Mouse (Mus musculus) CH12.LX (cell line): ENCODE measurements around the gene Ank2.

Experiments
- CHD2 ChIP-seq: IDR thresholded peaks from 2 replicates; pipeline ENCODE4 v1.6.1; 2011; ENCODE audit warnings: low read length, improper control_type of control experiment
- CTCF ChIP-seq, 2 experiments: IDR thresholded peaks in 1 of 2; conservative IDR thresholded peaks in 1 of 2; 2 replicates each; pipeline ENCODE4 v1.5.1; 2011 to 2012; ENCODE audit warnings: low read depth in 2 of 2, low read length in 2 of 2, improper control_type of control experiment in 1 of 2, inconsistent platforms in 1 of 2, mild to moderate bottlenecking in 1 of 2, moderate library complexity in 1 of 2
- EP300 ChIP-seq: IDR thresholded peaks from 2 replicates; pipeline ENCODE4 v1.6.1; 2011; ENCODE audit warnings: low read length, improper control_type of control experiment
- HCFC1 ChIP-seq: IDR thresholded peaks from 2 replicates; pipeline ENCODE4 v1.6.1; 2012; ENCODE audit warnings: low read depth, mild to moderate bottlenecking, inconsistent platforms, low read length, improper control_type of control experiment
- MAX ChIP-seq: IDR thresholded peaks from 2 replicates; pipeline ENCODE4 v1.6.1; 2011; ENCODE audit warnings: low read length, improper control_type of control experiment
- MYC ChIP-seq: IDR thresholded peaks from 2 replicates; pipeline ENCODE4 v1.6.1; 2011; ENCODE audit warnings: low read depth, mild to moderate bottlenecking, improper control_type of control experiment, low read length
- NELFE ChIP-seq: IDR thresholded peaks from 2 replicates; pipeline ENCODE4 v1.6.1; 2011; ENCODE audit warnings: low read depth, low read length, improper control_type of control experiment
- PAX5 ChIP-seq: IDR thresholded peaks from 2 replicates; pipeline ENCODE4 v1.6.1; 2012; ENCODE audit warnings: low read length, inconsistent platforms, mixed read lengths
- POLR2A ChIP-seq: IDR thresholded peaks from 2 replicates; pipeline ENCODE4 v1.6.1; 2011; ENCODE audit warnings: low read depth, mild to moderate bottlenecking, improper control_type of control experiment, low read length
- RCOR1 ChIP-seq: conservative IDR thresholded peaks from 2 replicates; pipeline ENCODE4 v1.6.1; 2012; ENCODE audit warnings: low read depth, mild to moderate bottlenecking, inconsistent platforms, low read length, improper control_type of control experiment
- USF2 ChIP-seq: conservative IDR thresholded peaks from 2 replicates; pipeline ENCODE4 v1.6.1; 2011; ENCODE audit warnings: low read depth, low read length, improper control_type of control experiment
- ZNF384 ChIP-seq: IDR thresholded peaks from 2 replicates; pipeline ENCODE4 v1.6.1; 2012; ENCODE audit warnings: low read depth, low read length, improper control_type of control experiment, inconsistent platforms

DNA sequence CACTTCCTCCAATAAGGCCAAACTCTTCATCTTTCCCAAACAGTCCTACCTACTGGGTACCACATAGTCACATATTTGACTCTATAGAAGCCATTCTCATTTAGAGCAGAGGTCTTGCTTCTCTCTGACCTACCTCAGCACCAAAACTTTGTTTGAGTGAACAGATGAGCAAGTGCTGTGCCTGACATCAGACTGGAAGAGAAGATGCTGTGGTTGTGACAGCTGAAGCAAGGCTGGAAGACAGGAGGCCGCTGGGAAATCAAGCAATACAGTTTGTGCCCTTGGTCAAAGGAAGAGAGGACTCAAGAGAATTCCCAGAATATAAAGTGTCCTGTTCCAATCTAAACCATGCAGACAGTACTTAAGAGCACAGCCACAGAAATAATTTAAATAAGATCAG lies 402.0 kb downstream of the Ank2 start:
- no peak for TF ChIP-seq CTCF (conservative IDR thresholded peaks at IDR 0.05 in 1 of 2, IDR thresholded peaks at IDR 0.05 in 1 of 2; ENCODE audit: low read depth in 2 of 2, low read length in 2 of 2)
- TF ChIP-seq MYC, result no peak
- no peak for TF ChIP-seq POLR2A
- no peak for TF ChIP-seq HCFC1
- TF ChIP-seq PAX5, result no peak
- TF ChIP-seq ZNF384, result no peak
- no peak for TF ChIP-seq EP300
- TF ChIP-seq NELFE, result no peak
- no peak for TF ChIP-seq MAX
- TF ChIP-seq CHD2, result no peak
- no peak for TF ChIP-seq RCOR1
- no peak for TF ChIP-seq USF2
